Mouse (Mus musculus) stomach, postnatal 0 days (tissue): ENCODE results near the gene Slc25a53.

Experiments
- CTCF ChIP-seq: IDR thresholded peaks from 2 replicates; pipeline ENCODE4 v1.5.1; 2016; ENCODE audit warnings: antibody characterized with exemption, low read depth, mild to moderate bottlenecking, moderate library complexity
- EP300 ChIP-seq: optimal IDR thresholded peaks from 2 replicates; pipeline ENCODE3; 2016; ENCODE audit warnings: antibody characterized with exemption

- TF ChIP-seq CTCF (no peak), EP300 (no peak)
Observed at GRCm38 (mm10) chrX:136937985-136938384, 100.1 kb downstream of the Slc25a53 start.
